Mouse (Mus musculus) midbrain, embryonic 14.5 days (tissue): ENCODE measurements around the gene Mre11a. TPM values are rescaled to one million over a fixed set of nuclear protein-coding genes. Genes with fewer than 3 reads are reported as not detected.

Experiments used
- polyA plus RNA-seq: library from polyadenylated mRNA; unstranded; fragments of >200 nt; fragmentation: Nextera tagmentation; extraction: Ambion mirVana; gene quantifications from 2 replicates; pipeline ENCODE4 v1.2.1, GENCODE M21; 2014

Gene Mre11a
- polyA plus RNA-seq, 1 experiment from 2014 or later = 16.1 TPM

Other genes starting within 250 kb of the Mre11a start
- gene Amotl1, start 139.6 kb upstream of the Mre11a start, polyA plus RNA-seq = 8.7 and 12.5 TPM in 2 replicates
- 0.40 and 0.41 TPM in 2 replicates for gene Piwil4, start 43.9 kb upstream of the Mre11a start, polyA plus RNA-seq
- gene Fut4, start 32.3 kb upstream of the Mre11a start, polyA plus RNA-seq = 1.3 and 1.9 TPM in 2 replicates
- 0.67 and 1.2 TPM in 2 replicates for gene 1700012B09Rik, start 13.6 kb upstream of the Mre11a start, polyA plus RNA-seq
- 32.2 and 35.4 TPM in 2 replicates for gene Ankrd49, start 202 bp downstream of the Mre11a start, polyA plus RNA-seq
- gene Gpr83, start 75.6 kb downstream of the Mre11a start, polyA plus RNA-seq = 3.5 TPM in 2 replicates
- gene Izumo1r, start 119.3 kb downstream of the Mre11a start, polyA plus RNA-seq = not detected in 2 replicates